Mouse (Mus musculus) myocyte (in vitro differentiated cells): ENCODE measurements around the gene Hoxb2. TPM values are rescaled to one million over a fixed set of nuclear protein-coding genes. Genes with fewer than 3 reads are reported as not detected.

ENCODE experiments used
- H3K27me3 ChIP-seq: one replicate; pipeline ENCODE4 v1.6.1; 2011; ENCODE audit not compliant: control insufficient read depth, insufficient read depth, insufficient read length
- H3K36me3 ChIP-seq: one replicate; pipeline ENCODE4 v1.6.1; 2011; ENCODE audit not compliant: control insufficient read depth, insufficient read depth
- H3K4me2 ChIP-seq: one replicate; pipeline ENCODE4 v1.6.1; 2011; ENCODE audit warnings: low read depth, control low read depth
- H3K4me3 ChIP-seq: one replicate; pipeline ENCODE4 v1.5.1; 2011; ENCODE audit warnings: mild to moderate bottlenecking, control low read depth, moderate library complexity
- H3K79me2 ChIP-seq: one replicate; pipeline ENCODE4 v1.6.1; 2011; ENCODE audit not compliant: control insufficient read depth, insufficient read depth
- H3ac ChIP-seq: one replicate; pipeline ENCODE4 v1.6.1; 2011; ENCODE audit not compliant: control insufficient read depth, insufficient read length
- CEBPB ChIP-seq: IDR thresholded peaks from 2 replicates; pipeline ENCODE4 v1.6.1; 2011; ENCODE audit warnings: mild to moderate bottlenecking, moderate library complexity; ENCODE audit not compliant: poor library complexity, insufficient read depth, severe bottlenecking
- E2F4 ChIP-seq: IDR thresholded peaks from one replicate; pipeline ENCODE4 v1.6.1; 2011; ENCODE audit warnings: mild to moderate bottlenecking, control low read depth, moderate library complexity; ENCODE audit not compliant: insufficient read depth
- MAX ChIP-seq: IDR thresholded peaks from one replicate; pipeline ENCODE4 v1.6.1; 2011; ENCODE audit warnings: low read depth, mild to moderate bottlenecking, control low read depth
- MYOD1 ChIP-seq, 3 experiments: IDR thresholded peaks; one replicate each; pipeline ENCODE4 v1.6.1; 2011; ENCODE audit warnings: control low read depth in 2 of 3, low read depth in 2 of 3, mild to moderate bottlenecking in 2 of 3, moderate library complexity in 1 of 3; ENCODE audit not compliant: insufficient read length in 2 of 3, control insufficient read depth in 1 of 3
- MYOG ChIP-seq, 3 experiments: IDR thresholded peaks; one replicate each; pipeline ENCODE4 v1.6.1; 2011; ENCODE audit warnings: control low read depth in 2 of 3, low read depth in 2 of 3, mild to moderate bottlenecking in 2 of 3; ENCODE audit not compliant: insufficient read length in 2 of 3, control insufficient read depth in 1 of 3, insufficient read depth in 1 of 3
- POLR2A ChIP-seq: IDR thresholded peaks from one replicate; pipeline ENCODE4 v1.6.1; 2011; ENCODE audit warnings: low read depth, mild to moderate bottlenecking, control low read depth, moderate library complexity; ENCODE audit not compliant: insufficient read length
- POLR2AphosphoS2 ChIP-seq: IDR thresholded peaks from one replicate; pipeline ENCODE4 v1.6.1; 2011; ENCODE audit warnings: low read depth, control low read depth; ENCODE audit not compliant: insufficient read length
- REST ChIP-seq: IDR thresholded peaks from one replicate; pipeline ENCODE4 v1.6.1; 2011; ENCODE audit warnings: mild to moderate bottlenecking, control low read depth, moderate library complexity; ENCODE audit not compliant: insufficient read depth, insufficient read length
- SRF ChIP-seq: IDR thresholded peaks from one replicate; pipeline ENCODE4 v1.6.1; 2011; ENCODE audit warnings: low read depth; ENCODE audit not compliant: control insufficient read depth, insufficient read length
- TCF12 ChIP-seq: IDR thresholded peaks from one replicate; pipeline ENCODE4 v1.6.1; 2011; ENCODE audit warnings: mild to moderate bottlenecking, control low read depth; ENCODE audit not compliant: poor library complexity, insufficient read depth, severe bottlenecking
- TCF3 ChIP-seq: IDR thresholded peaks from one replicate; pipeline ENCODE4 v1.6.1; 2011; ENCODE audit warnings: low read depth, control low read depth; ENCODE audit not compliant: insufficient read length
- USF1 ChIP-seq: IDR thresholded peaks from one replicate; pipeline ENCODE4 v1.6.1; 2011; ENCODE audit warnings: low read depth, mild to moderate bottlenecking, control low read depth, moderate library complexity
- polyA plus RNA-seq: library from polyadenylated mRNA; unstranded; fragments of >200 nt; fragmentation: generic; extraction: Trizol; gene quantifications from one replicate; pipeline ENCODE4 v1.2.1, GENCODE M21; 2012; ENCODE audit warnings: missing spikeins

Hoxb2 gene
- polyA plus RNA-seq, 1 experiment = not detected

GRCm38 (mm10) chr11:96306908-96307269, 43.4 kb upstream of the Hoxb2 start:
- H3ac ChIP-seq = no peak overlapping the region
- TF ChIP-seq TCF3 = no peak
- no peak for TF ChIP-seq REST
- no peak for TF ChIP-seq SRF
- TF ChIP-seq CEBPB = no peak
- no peak for TF ChIP-seq MYOD1 (IDR thresholded peaks at IDR 0.05; ENCODE audit: control insufficient read depth in 1 of 3, insufficient read length in 2 of 3, low read depth in 2 of 3)
- TF ChIP-seq E2F4 = no peak
- no peak for TF ChIP-seq POLR2AphosphoS2
- no peak for TF ChIP-seq POLR2A
- TF ChIP-seq TCF12 = no peak
- no peak for TF ChIP-seq MAX
- no peak for TF ChIP-seq MYOG (IDR thresholded peaks at IDR 0.05; ENCODE audit: control insufficient read depth in 1 of 3, insufficient read depth in 1 of 3, insufficient read length in 2 of 3, low read depth in 2 of 3)
- no peak for TF ChIP-seq USF1
- H3K36me3 ChIP-seq = no peaks in the 10 kb centered on the region
- H3K79me2 ChIP-seq = no peaks in the 10 kb centered on the region
- peaks cover 68% of the 10 kb centered on the region for H3K27me3 ChIP-seq
- no peak overlapping the region for H3K4me3 ChIP-seq
- no peak overlapping the region for H3K4me2 ChIP-seq

GRCm38 (mm10) chr11:96308763-96309162, 41.6 kb upstream of the Hoxb2 start:
- TF ChIP-seq TCF12 (no peak), POLR2AphosphoS2 (no peak), MYOD1 (IDR thresholded peaks at IDR 0.05; ENCODE audit: control insufficient read depth in 1 of 3, insufficient read length in 2 of 3, low read depth in 2 of 3) (no peak), TCF3 (no peak)
- H3ac ChIP-seq = no peak overlapping the region
- H3K27me3 ChIP-seq = peaks cover 63% of the 10 kb centered on the region
- no peaks in the 10 kb centered on the region for H3K36me3 ChIP-seq
- no peak overlapping the region for H3K4me3 ChIP-seq
- H3K4me2 ChIP-seq = no peak overlapping the region
- no peaks in the 10 kb centered on the region for H3K79me2 ChIP-seq

GRCm38 (mm10) chr11:96309288-96309687, 41.0 kb upstream of the Hoxb2 start:
- Histone ChIP-seq H3ac (no peak overlapping the region), H3K4me2 (no peak overlapping the region), H3K36me3 (no peaks in the 10 kb centered on the region), H3K4me3 (no peak overlapping the region), H3K27me3 (peaks cover 60% of the 10 kb centered on the region), H3K79me2 (no peaks in the 10 kb centered on the region)
- TF ChIP-seq TCF12 (no peak), REST (no peak), MAX (no peak), MYOG (IDR thresholded peaks at IDR 0.05; ENCODE audit: control insufficient read depth in 1 of 3, insufficient read depth in 1 of 3, insufficient read length in 2 of 3, low read depth in 2 of 3) (no peak), USF1 (no peak), POLR2AphosphoS2 (no peak), TCF3 (no peak), MYOD1 (IDR thresholded peaks at IDR 0.05; ENCODE audit: control insufficient read depth in 1 of 3, insufficient read length in 2 of 3, low read depth in 2 of 3) (no peak), E2F4 (no peak), CEBPB (no peak), SRF (no peak), POLR2A (no peak)

GRCm38 (mm10) chr11:96310183-96310938, 40.0 kb upstream of the Hoxb2 start:
- no peaks in the 10 kb centered on the region for H3K36me3 ChIP-seq
- H3K79me2 ChIP-seq = no peaks in the 10 kb centered on the region
- H3K27me3 ChIP-seq = peaks cover 59% of the 10 kb centered on the region
- no peak overlapping the region for H3K4me3 ChIP-seq
- peak overlapping the region; percentile 87 for H3K4me2 ChIP-seq
- no peak overlapping the region for H3ac ChIP-seq
- no peak for TF ChIP-seq MYOG (IDR thresholded peaks at IDR 0.05; ENCODE audit: control insufficient read depth in 1 of 3, insufficient read depth in 1 of 3, insufficient read length in 2 of 3, low read depth in 2 of 3)
- TF ChIP-seq CEBPB = no peak
- TF ChIP-seq SRF = no peak
- TF ChIP-seq USF1 = no peak
- TF ChIP-seq POLR2A = no peak
- TF ChIP-seq MYOD1 (IDR thresholded peaks at IDR 0.05; ENCODE audit: control insufficient read depth in 1 of 3, insufficient read length in 2 of 3, low read depth in 2 of 3) = no peak
- TF ChIP-seq MAX = no peak
- no peak for TF ChIP-seq TCF3
- TF ChIP-seq TCF12 = no peak
- TF ChIP-seq E2F4 = no peak
- TF ChIP-seq POLR2AphosphoS2 = no peak

- Histone ChIP-seq H3K36me3 (no peaks in the 10 kb centered on the region), H3K4me3 (peak overlapping the region; percentile 4), H3K79me2 (no peaks in the 10 kb centered on the region), H3K27me3 (peaks cover 61% of the 10 kb centered on the region), H3ac (no peak overlapping the region), H3K4me2 (peak overlapping the region; percentile 87)
- TF ChIP-seq POLR2A = no peak
Measured at GRCm38 (mm10) chr11:96311097-96311496, 39.2 kb upstream of the Hoxb2 start.
